Mouse (Mus musculus) limb, embryonic 14.5 days (tissue): ENCODE results near the gene Wrap53. TPM values are rescaled to one million over a fixed set of nuclear protein-coding genes. Genes with fewer than 3 reads are reported as not detected.

Experiments used
- ATAC-seq: fragments of 200-750 bp; cut with Nextera tagmentation; 2 replicates; pipeline ENCODE4 v1.8.0; 2017; ENCODE audit warnings: low read depth, moderate number of reproducible peaks, moderate TSS enrichment; ENCODE audit not compliant: low FRiP score
- DNase-seq: peaks from one replicate; pipeline ENCODE4 v3.0.0-alpha.2; 2015; ENCODE audit warnings: low spot score
- H3K27ac ChIP-seq: fragments of 300-500 bp; sonication (generic); replicated peaks from 2 replicates; pipeline ENCODE4 v1.5.1; 2014; ENCODE audit warnings: low read depth, mild to moderate bottlenecking, low read length, moderate library complexity, mixed read lengths
- H3K27me3 ChIP-seq: fragments of 300-500 bp; sonication (generic); 2 replicates; pipeline ENCODE4 v1.6.1; 2014; ENCODE audit warnings: low read length, mixed read lengths; ENCODE audit not compliant: control insufficient read depth, insufficient read depth
- H3K36me3 ChIP-seq: fragments of 300-500 bp; sonication (generic); 2 replicates; pipeline ENCODE4 v1.6.1; 2014; ENCODE audit warnings: mild to moderate bottlenecking, low read length, moderate library complexity, mixed read lengths; ENCODE audit not compliant: control insufficient read depth, insufficient read depth
- H3K4me1 ChIP-seq: fragments of 300-500 bp; sonication (generic); 2 replicates; pipeline ENCODE4 v1.6.1; 2014; ENCODE audit warnings: antibody characterized with exemption, low read length, mixed read lengths; ENCODE audit not compliant: control insufficient read depth, insufficient read depth
- H3K4me2 ChIP-seq: fragments of 300-500 bp; sonication (generic); replicated peaks from 2 replicates; pipeline ENCODE4 v1.6.1; 2014; ENCODE audit warnings: low read depth, mild to moderate bottlenecking, low read length, moderate library complexity; ENCODE audit not compliant: severe bottlenecking
- H3K4me3 ChIP-seq: fragments of 300-500 bp; sonication (generic); replicated peaks from 2 replicates; pipeline ENCODE4 v1.5.1; 2014; ENCODE audit warnings: low read length
- H3K9ac ChIP-seq: fragments of 300-500 bp; sonication (generic); 2 replicates; pipeline ENCODE4 v1.6.1; 2014; ENCODE audit warnings: mild to moderate bottlenecking, low read depth, low read length, moderate library complexity; ENCODE audit not compliant: severe bottlenecking
- H3K9me3 ChIP-seq: fragments of 300-500 bp; sonication (generic); 2 replicates; pipeline ENCODE4 v1.6.1; 2016; ENCODE audit warnings: low read length; ENCODE audit not compliant: control insufficient read depth
- POLR2A ChIP-seq: fragments of 200-500 bp; IDR thresholded peaks from 2 replicates; pipeline ENCODE4 v1.8.0; 2012; ENCODE audit warnings: inconsistent platforms, mild to moderate bottlenecking, moderate library complexity, borderline replicate concordance; ENCODE audit not compliant: insufficient read depth, insufficient read length; ENCODE audit errors: extremely low read depth
- WGBS: fragments of 180-500 bp; shearing (Covaris S2); extraction: QIAGEN DNeasy Blood & Tissue Kit; methylation state at CpG from one replicate; pipeline ENCODE4 v1.1.7; 2014; 5-methylcytosine and 5-hydroxymethylcytosine counted together
- polyA plus RNA-seq, 2 experiments: library from polyadenylated mRNA; depleted of rRNA in 1 of 2; stranded (reverse) in 1 of 2; unstranded in 1 of 2; fragments of >200 nt; fragmentation: Nextera tagmentation in 1 of 2; extraction: Ambion mirVana in 1 of 2; gene quantifications; 2 replicates each; pipeline versions ENCODE4 v1.2.1 to v1.2.3; 2012 to 2014

Wrap53 gene
- polyA plus RNA-seq, 2 experiments = 19.0 to 20.6 TPM

DNA sequence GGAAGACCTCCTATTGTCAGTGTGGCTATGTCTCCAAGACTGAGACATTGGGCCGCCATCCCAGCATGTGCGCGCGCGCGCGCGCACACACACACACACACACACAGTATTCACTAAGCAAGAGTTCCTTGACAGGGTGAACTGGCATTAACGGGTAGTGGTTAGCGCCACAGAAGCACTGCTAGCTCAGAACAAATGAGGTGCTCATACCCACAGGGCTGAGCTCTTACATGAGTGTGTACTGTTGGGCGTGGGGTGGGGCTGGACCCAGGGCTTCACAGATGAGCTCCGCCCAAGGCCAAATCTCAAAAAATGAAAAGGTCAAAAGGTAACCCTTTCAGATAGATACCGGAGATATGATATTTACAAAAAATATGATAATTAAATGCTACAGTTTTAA, 4.9 kb upstream of the Wrap53 start:
- Histone ChIP-seq H3K4me2 (no peak overlapping the region), H3K27ac (no peak overlapping the region), H3K4me3 (no peak overlapping the region), H3K9me3 (no peaks in the 10 kb centered on the region), H3K4me1 (peaks cover 5% of the 10 kb centered on the region; the same call in 1 of the 2 replicates), H3K36me3 (peaks cover 51% of the 10 kb centered on the region), H3K27me3 (no peaks in the 10 kb centered on the region), H3K9ac (no peak overlapping the region)
- WGBS = 94% methylated on average over 13 of the region's 13 CpGs
- ATAC-seq (no peak), DNase-seq (no peak)
- no peak for TF ChIP-seq POLR2A

DNA sequence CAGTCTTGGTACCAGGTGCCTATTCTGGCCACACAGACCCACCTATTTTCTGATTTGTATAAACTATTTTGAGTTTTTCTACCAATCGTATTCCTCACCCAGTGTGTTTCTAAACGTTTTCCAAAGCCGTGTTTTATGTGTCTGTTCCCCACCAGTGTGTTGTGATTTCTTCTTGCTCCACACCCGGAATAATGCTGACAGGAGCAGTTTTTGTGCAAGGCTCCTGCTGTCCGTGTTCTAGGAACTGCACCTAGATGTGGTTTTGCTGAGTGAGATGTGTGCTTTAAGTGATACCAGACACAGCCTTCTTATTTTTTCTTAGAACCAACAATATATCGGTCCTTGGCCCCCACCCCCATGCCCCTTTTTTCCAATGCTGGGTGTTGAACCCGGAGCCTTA, 4.0 kb upstream of the Wrap53 start:
- no peak for TF ChIP-seq POLR2A
- H3K9me3 ChIP-seq = no peaks in the 10 kb centered on the region
- no peak overlapping the region for H3K9ac ChIP-seq
- H3K36me3 ChIP-seq = peaks cover 42% of the 10 kb centered on the region
- peaks cover 5% of the 10 kb centered on the region; the same call in 1 of the 2 replicates for H3K4me1 ChIP-seq
- WGBS = 78% methylated on average over 7 of the region's 7 CpGs
- H3K4me2 ChIP-seq = no peak overlapping the region
- DNase-seq = no peak
- no peak overlapping the region for H3K4me3 ChIP-seq
- no peaks in the 10 kb centered on the region for H3K27me3 ChIP-seq
- ATAC-seq = no peak
- no peak overlapping the region for H3K27ac ChIP-seq

DNA sequence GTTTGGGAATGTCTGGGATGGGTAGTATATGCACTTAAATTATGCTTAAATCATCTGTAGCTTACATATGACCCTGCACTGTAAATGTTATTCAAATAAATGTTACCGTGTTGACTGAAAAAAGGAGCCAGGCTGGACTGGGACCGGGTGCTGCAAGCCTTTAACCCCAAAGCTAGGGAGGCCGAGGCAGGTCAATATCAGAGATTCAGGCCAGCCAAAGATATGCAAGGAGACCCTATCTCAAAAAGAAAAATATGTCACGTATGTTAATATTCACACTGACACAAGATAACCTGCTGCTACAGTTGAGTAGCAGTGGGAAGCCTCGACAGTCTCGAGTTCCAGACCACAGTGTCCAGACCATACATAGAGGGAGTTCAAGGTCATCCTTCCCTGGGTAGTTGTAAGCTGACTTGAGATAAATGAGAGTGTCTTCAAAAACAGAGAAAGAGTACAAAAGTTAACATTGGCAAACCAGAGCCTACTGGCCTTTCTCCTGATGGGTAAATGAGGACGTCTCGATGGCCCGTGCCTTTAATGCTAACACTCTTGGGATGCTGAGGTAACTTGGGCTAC, 2.3 kb upstream of the Wrap53 start:
- no peak for TF ChIP-seq POLR2A
- Histone ChIP-seq H3K9ac (peak overlapping the region; percentile 81), H3K27ac (no peak overlapping the region)

DNA sequence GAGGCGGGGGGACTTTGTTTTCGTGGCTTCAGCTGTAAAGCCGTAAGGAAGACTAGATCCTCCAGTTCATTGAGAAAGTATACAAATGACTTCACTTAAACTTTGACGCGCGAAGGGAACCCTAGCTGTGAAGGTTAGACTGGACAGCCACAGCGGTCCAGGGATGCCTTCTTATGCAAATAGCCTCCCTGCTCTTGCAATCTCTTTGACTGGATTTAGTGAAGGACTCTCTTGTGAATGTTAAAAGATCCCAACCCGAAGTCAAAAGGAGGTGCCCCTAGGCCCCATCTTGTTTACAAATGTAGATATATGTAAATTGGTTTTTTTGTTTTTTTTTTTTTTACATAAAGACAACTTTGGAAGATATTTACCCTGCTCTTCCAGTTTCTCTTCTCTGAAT, 1.8 kb upstream of the Wrap53 start:
- under 1% methylated on average over 8 of the region's 8 CpGs for WGBS
- H3K9me3 ChIP-seq = no peaks in the 10 kb centered on the region
- H3K27me3 ChIP-seq = no peaks in the 10 kb centered on the region
- H3K4me2 ChIP-seq = peak overlapping the region; percentile 73
- ATAC-seq (no peak), DNase-seq (no peak)
- peaks cover 23% of the 10 kb centered on the region for H3K4me1 ChIP-seq
- peaks cover 24% of the 10 kb centered on the region for H3K36me3 ChIP-seq
- TF ChIP-seq POLR2A = no peak
- peak overlapping the region; percentile 90 for H3K27ac ChIP-seq
- peak overlapping the region; percentile 83 for H3K4me3 ChIP-seq
- peak overlapping the region; percentile 81 for H3K9ac ChIP-seq

More for the DNA sequence above, 2.3 kb upstream of the Wrap53 start:
- DNase-seq = no peak
- Histone ChIP-seq H3K27me3 (no peaks in the 10 kb centered on the region), H3K4me3 (peak overlapping the region; percentile 83), H3K9me3 (no peaks in the 10 kb centered on the region), H3K4me2 (peak overlapping the region; percentile 73), H3K4me1 (peaks cover 18% of the 10 kb centered on the region), H3K36me3 (peaks cover 25% of the 10 kb centered on the region)
- ATAC-seq = no peak
- WGBS = 69% methylated on average over 9 of the region's 9 CpGs

DNA sequence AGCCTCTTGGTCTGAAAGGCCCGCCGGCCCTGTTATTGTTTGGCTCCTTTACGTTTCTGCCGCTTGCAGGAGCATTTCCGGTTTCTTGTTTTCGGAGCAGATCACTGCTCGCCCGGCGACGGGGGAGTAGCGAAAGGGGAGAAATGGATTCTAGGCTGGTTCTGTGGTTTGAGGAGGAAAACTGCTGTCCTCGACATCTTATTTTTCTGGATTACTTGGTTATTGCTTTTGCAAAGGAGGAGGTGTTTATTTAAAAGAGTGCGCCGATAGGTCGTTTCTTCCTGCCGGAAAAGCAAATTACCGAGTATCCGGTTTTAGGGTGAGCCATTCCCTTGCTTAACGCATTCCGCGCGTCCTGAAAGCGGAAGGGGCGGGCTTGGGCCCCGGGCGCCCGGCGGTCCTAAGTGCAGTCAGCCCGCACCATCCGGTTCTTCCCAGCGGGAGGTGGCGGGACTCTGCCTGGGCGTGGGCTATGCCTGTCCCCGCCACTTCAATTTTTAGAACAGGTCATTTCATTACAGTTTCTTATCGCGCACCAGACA, 1.2 kb upstream of the Wrap53 start:
- peak; percentile 43; the same call in 1 of the 2 replicates for TF ChIP-seq POLR2A

More for the DNA sequence above, 1.2 kb upstream of the Wrap53 start:
- Histone ChIP-seq H3K27me3 (no peaks in the 10 kb centered on the region), H3K4me1 (peaks cover 23% of the 10 kb centered on the region), H3K4me3 (peak overlapping the region; percentile 83), H3K27ac (peak overlapping the region; percentile 90), H3K9me3 (no peaks in the 10 kb centered on the region), H3K9ac (peak overlapping the region; percentile 81), H3K4me2 (peak overlapping the region; percentile 73), H3K36me3 (peaks cover 22% of the 10 kb centered on the region)
- ATAC-seq (peak; percentile 83), DNase-seq (peak; percentile 96)
- under 1% methylated on average over 36 of the region's 36 CpGs for WGBS
